Mouse (Mus musculus): ENCODE measurements at regions not wholly inside any gene's neighbourhood (a gene's known extent, or its start where the extent isn't known, plus 50 kb on each side); places are given as distances from the start of the nearest gene placed in this dataset.

- ATAC-seq (replicated peaks; ENCODE audit: low read depth, poor library complexity, severe bottlenecking), result no peak
Measured at GRCm38 (mm10) chr10:111907836-111908235, 64.6 kb upstream of the Krr1 start.

DNA sequence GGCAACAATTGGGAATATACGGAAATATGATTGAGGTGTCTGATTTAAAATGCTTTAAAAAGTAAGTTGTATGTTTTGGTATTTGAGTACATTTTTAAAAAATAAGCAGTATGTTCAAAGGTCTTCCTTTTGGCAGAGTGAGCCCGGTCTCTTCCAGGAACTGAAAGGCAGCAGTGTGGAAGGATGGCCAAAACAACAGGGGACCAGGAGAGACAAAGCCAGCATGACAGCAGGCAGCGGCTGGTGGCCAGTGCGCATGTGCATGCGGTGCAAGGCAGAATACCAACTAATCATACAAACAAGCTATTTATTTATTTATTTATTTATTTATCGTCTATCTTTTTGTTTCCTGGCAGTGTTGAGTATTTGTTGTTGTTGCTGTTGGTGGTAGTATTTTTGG is 59.9 kb upstream of the Krr1 start:
- ATAC-seq (replicated peaks; ENCODE audit: low read depth, poor library complexity, severe bottlenecking), result no peak

- ATAC-seq (replicated peaks; ENCODE audit: low read depth, poor library complexity, severe bottlenecking), result no peak
Measured at GRCm38 (mm10) chr10:111913066-111913785, 59.2 kb upstream of the Krr1 start.

- no peak for ATAC-seq (replicated peaks; ENCODE audit: low read depth, poor library complexity, severe bottlenecking)
Measured at GRCm38 (mm10) chr10:111914231-111914630, 58.2 kb upstream of the Krr1 start.

GRCm38 (mm10) chr10:111918071-111918507 is 54.4 kb upstream of the Krr1 start:
- no peak for ATAC-seq (replicated peaks; ENCODE audit: low read depth, poor library complexity, severe bottlenecking)

DNA sequence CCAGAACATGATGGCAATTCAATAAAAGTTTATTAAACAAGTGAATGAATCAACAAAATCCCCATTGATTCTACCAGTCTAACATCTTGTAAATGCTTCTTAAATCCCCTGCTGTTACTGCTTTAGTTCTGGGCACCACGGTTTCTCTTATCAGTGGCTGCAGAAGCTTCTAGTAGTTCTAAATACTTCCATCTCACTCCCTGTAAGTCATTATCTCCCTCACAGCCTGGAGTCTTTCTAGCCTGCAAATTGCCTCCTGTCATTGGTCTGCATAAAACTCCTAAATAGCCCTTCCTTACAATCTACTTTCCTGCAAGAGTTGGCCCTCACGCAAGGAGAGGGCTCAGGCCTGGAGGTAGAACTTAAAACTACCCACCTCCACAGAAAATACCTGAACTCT is 53.0 kb upstream of the Krr1 start:
- peak; percentile 85 for ATAC-seq (replicated peaks; ENCODE audit: low read depth, poor library complexity, severe bottlenecking)

GRCm38 (mm10) chr10:111921492-111921891 is 51.0 kb upstream of the Krr1 start:
- ATAC-seq (replicated peaks; ENCODE audit: low read depth, poor library complexity, severe bottlenecking), result no peak
